Mouse (Mus musculus) limb, embryonic 13.5 days (tissue): ENCODE data around the gene Ush1g. TPM values are rescaled to one million over a fixed set of nuclear protein-coding genes. Genes with fewer than 3 reads are reported as not detected.

Source experiments
- ATAC-seq: fragments of 200-750 bp; cut with Nextera tagmentation; 2 replicates; pipeline ENCODE4 v1.8.0; 2017; ENCODE audit warnings: low read depth, moderate number of reproducible peaks, moderate TSS enrichment; ENCODE audit not compliant: low FRiP score
- H3K27ac ChIP-seq: fragments of 300-500 bp; sonication (generic); 2 replicates; pipeline ENCODE4 v1.5.1; 2015; ENCODE audit warnings: inconsistent platforms, mild to moderate bottlenecking, moderate library complexity
- H3K27me3 ChIP-seq: fragments of 300-500 bp; sonication (generic); 2 replicates; pipeline ENCODE4 v1.6.1; 2015; ENCODE audit warnings: mild to moderate bottlenecking, inconsistent platforms
- H3K36me3 ChIP-seq: fragments of 300-500 bp; sonication (generic); 2 replicates; pipeline ENCODE4 v1.6.1; 2015; ENCODE audit warnings: inconsistent platforms, mild to moderate bottlenecking, moderate library complexity
- H3K4me1 ChIP-seq: fragments of 300-500 bp; sonication (generic); 2 replicates; pipeline ENCODE4 v1.6.1; 2015; ENCODE audit warnings: inconsistent platforms
- H3K4me2 ChIP-seq: fragments of 300-500 bp; sonication (generic); replicated peaks from 2 replicates; pipeline ENCODE4 v1.6.1; 2015; ENCODE audit warnings: inconsistent platforms, mild to moderate bottlenecking, moderate library complexity
- H3K4me3 ChIP-seq: fragments of 300-500 bp; sonication (generic); 2 replicates; pipeline ENCODE4 v1.5.1; 2015; ENCODE audit warnings: moderate library complexity, mild to moderate bottlenecking, inconsistent platforms
- H3K9ac ChIP-seq: fragments of 300-500 bp; sonication (generic); 2 replicates; pipeline ENCODE4 v1.6.1; 2015; ENCODE audit warnings: mild to moderate bottlenecking, inconsistent platforms
- H3K9me3 ChIP-seq: fragments of 300-500 bp; sonication (generic); 2 replicates; pipeline ENCODE4 v1.6.1; 2016; ENCODE audit warnings: inconsistent platforms
- WGBS: fragments of 180-500 bp; shearing (Covaris S2); methylation state at CpG from one replicate; pipeline ENCODE4 v1.1.7; 2015; 5-methylcytosine and 5-hydroxymethylcytosine counted together
- polyA plus RNA-seq: library from polyadenylated mRNA; unstranded; fragments of >200 nt; fragmentation: Nextera tagmentation; extraction: Ambion mirVana; gene quantifications from 2 replicates; pipeline ENCODE4 v1.2.1, GENCODE M21; 2015

The Ush1g gene
- polyA plus RNA-seq, 1 experiment from 2014 or later, result not detected

- no peak for ATAC-seq
- no peak overlapping the region for H3K9ac ChIP-seq
- H3K36me3 ChIP-seq, result no peaks in the 10 kb centered on the region
- 0 out of 2 replicates have a peak, but pooled peaks cover 8% of the 10 kb centered on the region for H3K4me1 ChIP-seq
- H3K9me3 ChIP-seq, result no peaks in the 10 kb centered on the region
- no peak overlapping the region for H3K4me3 ChIP-seq
- H3K27ac ChIP-seq, result no peak overlapping the region
- 45% methylated on average over 7 of the region's 7 CpGs for WGBS
- H3K27me3 ChIP-seq, result peaks cover 90% of the 10 kb centered on the region
- H3K4me2 ChIP-seq, result no peak overlapping the region
These were observed 4.9 kb upstream of the Ush1g start for GRCm38 (mm10) chr11:115326730-115327129.

GRCm38 (mm10) chr11:115323354-115323753 lies 1.5 kb upstream of the Ush1g start:
- H3K36me3 ChIP-seq, result no peaks in the 10 kb centered on the region
- H3K27ac ChIP-seq, result no peak overlapping the region
- no peak overlapping the region for H3K4me2 ChIP-seq
- ATAC-seq, result no peak
- H3K9ac ChIP-seq, result no peak overlapping the region
- H3K27me3 ChIP-seq, result peaks cover 95% of the 10 kb centered on the region
- H3K9me3 ChIP-seq, result no peaks in the 10 kb centered on the region
- 12% methylated on average over 32 of the region's 32 CpGs for WGBS
- H3K4me1 ChIP-seq, result 0 out of 2 replicates have a peak, but pooled peaks cover 10% of the 10 kb centered on the region
- no peak overlapping the region for H3K4me3 ChIP-seq

GRCm38 (mm10) chr11:115319704-115320383 lies 2.0 kb downstream of the Ush1g start:
- no peak for ATAC-seq
- WGBS, result 3% methylated on average over 18 of the region's 18 CpGs

GRCm38 (mm10) chr11:115318245-115319027 lies 3.4 kb downstream of the Ush1g start:
- Histone ChIP-seq H3K9ac (no peak overlapping the region), H3K9me3 (no peaks in the 10 kb centered on the region), H3K4me2 (no peak overlapping the region), H3K4me1 (0 out of 2 replicates have a peak, but pooled peaks cover 9% of the 10 kb centered on the region), H3K27ac (no peak overlapping the region), H3K4me3 (peak overlapping the region; percentile 5; the same call in 1 of the 2 replicates), H3K27me3 (peaks cover 99% of the 10 kb centered on the region), H3K36me3 (no peaks in the 10 kb centered on the region)
- WGBS, result 4% methylated on average over 63 of the region's 63 CpGs
- no peak for ATAC-seq

More at GRCm38 (mm10) chr11:115319704-115320383, 2.0 kb downstream of the Ush1g start:
- Histone ChIP-seq H3K36me3 (no peaks in the 10 kb centered on the region), H3K4me3 (no peak overlapping the region), H3K27me3 (peaks cover 100% of the 10 kb centered on the region), H3K27ac (no peak overlapping the region), H3K9ac (no peak overlapping the region), H3K4me1 (0 out of 2 replicates have a peak, but pooled peaks cover 10% of the 10 kb centered on the region), H3K4me2 (no peak overlapping the region), H3K9me3 (no peaks in the 10 kb centered on the region)

- Histone ChIP-seq H3K9ac (no peak overlapping the region), H3K4me3 (no peak overlapping the region), H3K27ac (no peak overlapping the region), H3K4me1 (0 out of 2 replicates have a peak, but pooled peaks cover 7% of the 10 kb centered on the region), H3K27me3 (peaks cover 99% of the 10 kb centered on the region), H3K4me2 (no peak overlapping the region), H3K9me3 (no peaks in the 10 kb centered on the region), H3K36me3 (no peaks in the 10 kb centered on the region)
- ATAC-seq, result no peak
- WGBS, result 67% methylated on average over 7 of the region's 7 CpGs
These were observed 4.6 kb downstream of the Ush1g start for GRCm38 (mm10) chr11:115317204-115317603.

GRCm38 (mm10) chr11:115314249-115314648 lies 7.6 kb downstream of the Ush1g start:
- no peak overlapping the region for H3K4me3 ChIP-seq
- ATAC-seq, result no peak
- 33% methylated on average over 2 of the region's 2 CpGs for WGBS
- H3K36me3 ChIP-seq, result no peaks in the 10 kb centered on the region
- H3K9ac ChIP-seq, result no peak overlapping the region
- no peak overlapping the region for H3K27ac ChIP-seq
- H3K9me3 ChIP-seq, result no peaks in the 10 kb centered on the region
- H3K4me2 ChIP-seq, result no peak overlapping the region
- H3K4me1 ChIP-seq, result no peaks in the 10 kb centered on the region
- peaks cover 79% of the 10 kb centered on the region for H3K27me3 ChIP-seq

GRCm38 (mm10) chr11:115308781-115309180 lies 13.1 kb downstream of the Ush1g start:
- Histone ChIP-seq H3K4me3 (no peak overlapping the region), H3K9ac (no peak overlapping the region), H3K27me3 (peaks cover 46% of the 10 kb centered on the region), H3K4me1 (no peaks in the 10 kb centered on the region), H3K36me3 (no peaks in the 10 kb centered on the region), H3K4me2 (no peak overlapping the region), H3K9me3 (no peaks in the 10 kb centered on the region), H3K27ac (no peak overlapping the region)
- WGBS, result 63% methylated on average over 1 of the region's 1 CpGs
- ATAC-seq, result no peak

- Histone ChIP-seq H3K27me3 (peaks cover 30% of the 10 kb centered on the region), H3K4me3 (no peak within 1 kb of the TSS), H3K36me3 (no peaks in the 10 kb centered on the region), H3K9ac (no peak within 1 kb of the TSS), H3K4me2 (no peak within 1 kb of the TSS), H3K4me1 (no peaks in the 10 kb centered on the region), H3K27ac (no peak within 1 kb of the TSS), H3K9me3 (no peaks in the 10 kb centered on the region)
- no peak for ATAC-seq
- 19% methylated on average over 8 of the region's 8 CpGs for WGBS
These were observed 15.0 kb downstream of the Ush1g start, which contains the start of gene Otop2 for GRCm38 (mm10) chr11:115306863-115307262. Otop2 (plus strand) TSS chr11:115307163.

- H3K27ac ChIP-seq, result no peak overlapping the region
- ATAC-seq, result no peak
- H3K9ac ChIP-seq, result no peak overlapping the region
- H3K4me1 ChIP-seq, result no peaks in the 10 kb centered on the region
- no peak overlapping the region for H3K4me3 ChIP-seq
- no peaks in the 10 kb centered on the region for H3K36me3 ChIP-seq
- H3K9me3 ChIP-seq, result no peaks in the 10 kb centered on the region
- H3K27me3 ChIP-seq, result peaks cover 42% of the 10 kb centered on the region
- 63% methylated on average over 8 of the region's 8 CpGs for WGBS
- H3K4me2 ChIP-seq, result no peak overlapping the region
These were observed 18.7 kb downstream of the Ush1g start for GRCm38 (mm10) chr11:115303167-115303566.

- ATAC-seq, result no peak
- Histone ChIP-seq H3K4me3 (no peak overlapping the region), H3K27ac (no peak overlapping the region), H3K36me3 (no peaks in the 10 kb centered on the region), H3K9me3 (no peaks in the 10 kb centered on the region), H3K4me2 (no peak overlapping the region), H3K27me3 (peaks cover 46% of the 10 kb centered on the region), H3K9ac (no peak overlapping the region), H3K4me1 (peaks cover 3% of the 10 kb centered on the region; the same call in 1 of the 2 replicates)
- 87% methylated on average over 2 of the region's 2 CpGs for WGBS
These were observed 20.5 kb downstream of the Ush1g start for GRCm38 (mm10) chr11:115301351-115301750.

- no peak for ATAC-seq
- peaks cover 49% of the 10 kb centered on the region for H3K27me3 ChIP-seq
- H3K9me3 ChIP-seq, result no peaks in the 10 kb centered on the region
- WGBS, result 80% methylated on average over 4 of the region's 4 CpGs
- H3K4me3 ChIP-seq, result no peak overlapping the region
- no peak overlapping the region for H3K4me2 ChIP-seq
- peaks cover 3% of the 10 kb centered on the region; the same call in 1 of the 2 replicates for H3K4me1 ChIP-seq
- no peaks in the 10 kb centered on the region for H3K36me3 ChIP-seq
- no peak overlapping the region for H3K27ac ChIP-seq
- no peak overlapping the region for H3K9ac ChIP-seq
These were observed 21.1 kb downstream of the Ush1g start for GRCm38 (mm10) chr11:115300745-115301144.

- no peak for ATAC-seq
- H3K4me2 ChIP-seq, result no peak overlapping the region
- H3K4me1 ChIP-seq, result peaks cover 3% of the 10 kb centered on the region; the same call in 1 of the 2 replicates
- no peaks in the 10 kb centered on the region for H3K9me3 ChIP-seq
- peaks cover 57% of the 10 kb centered on the region for H3K27me3 ChIP-seq
- H3K9ac ChIP-seq, result no peak overlapping the region
- no peak overlapping the region for H3K27ac ChIP-seq
- WGBS, result 61% methylated on average over 8 of the region's 8 CpGs
- H3K4me3 ChIP-seq, result no peak overlapping the region
- H3K36me3 ChIP-seq, result no peaks in the 10 kb centered on the region
These were observed 23.7 kb downstream of the Ush1g start for GRCm38 (mm10) chr11:115298160-115298559.
